Mouse (Mus musculus) spleen, adult 18-20 months (tissue): Measurements from ENCODE around the gene Sesn1.
"Not testable (repeated sequence)": the region's sequence is repeated elsewhere in the genome, so short reads cannot be mapped to it uniquely, and the experiment has no call there.

Source experiments
- DNase-seq, 2 experiments: peaks; one replicate each; pipeline ENCODE4 v3.0.0; 2022; ENCODE audit warnings: mixed read lengths in 2 of 2

The Sesn1 gene

GRCm38 (mm10) chr10:41809771-41810563 is at the start of gene Sesn1, which contains the start of gene Cep57l1:
TSS of gene Sesn1 (plus strand) at chr10:41809935.
TSS of gene Cep57l1 (minus strand) at chr10:41809871.
- peak; percentile 82 to 90 for DNase-seq

GRCm38 (mm10) chr10:41760866-41761265 is 48.9 kb upstream of the Sesn1 start:
- DNase-seq, result no peak

GRCm38 (mm10) chr10:41763741-41764385 is 45.9 kb upstream of the Sesn1 start:
- DNase-seq, result no peak

- DNase-seq, result no peak
Observed at GRCm38 (mm10) chr10:41765586-41765985, 44.1 kb upstream of the Sesn1 start.

GRCm38 (mm10) chr10:41766280-41766679 is 43.5 kb upstream of the Sesn1 start:
- DNase-seq, result no peak

- DNase-seq, result no peak
Observed at GRCm38 (mm10) chr10:41767254-41767653, 42.5 kb upstream of the Sesn1 start.

- no peak for DNase-seq
Observed at GRCm38 (mm10) chr10:41792375-41792774, 17.4 kb upstream of the Sesn1 start.

- no peak for DNase-seq
Observed at GRCm38 (mm10) chr10:41797253-41797652, 12.5 kb upstream of the Sesn1 start.

GRCm38 (mm10) chr10:41803467-41803866 is 6.3 kb upstream of the Sesn1 start:
- DNase-seq, result no peak

GRCm38 (mm10) chr10:41804711-41805110 is 5.0 kb upstream of the Sesn1 start:
- no peak for DNase-seq

GRCm38 (mm10) chr10:41805729-41806355 is 3.9 kb upstream of the Sesn1 start:
- no peak for DNase-seq

- DNase-seq, result peak; percentile 68 to 78
Observed at GRCm38 (mm10) chr10:41809080-41809770, 510 bp upstream of the Sesn1 start.

GRCm38 (mm10) chr10:41810564-41811455 is 1.1 kb downstream of the Sesn1 start:
- DNase-seq, result no peak

GRCm38 (mm10) chr10:41812566-41812965 is 2.8 kb downstream of the Sesn1 start:
- no peak for DNase-seq

GRCm38 (mm10) chr10:41814305-41814853 is 4.6 kb downstream of the Sesn1 start:
- DNase-seq, result no peak

- no peak for DNase-seq
Observed at GRCm38 (mm10) chr10:41816516-41816915, 6.8 kb downstream of the Sesn1 start.

- no peak for DNase-seq
Observed at GRCm38 (mm10) chr10:41818036-41818732, 8.4 kb downstream of the Sesn1 start.

- DNase-seq, result not testable (repeated sequence)
Observed at GRCm38 (mm10) chr10:41818733-41819070, 9.0 kb downstream of the Sesn1 start.

- DNase-seq, result no peak
Observed at GRCm38 (mm10) chr10:41819307-41819706, 9.6 kb downstream of the Sesn1 start.

- no peak for DNase-seq
Observed at GRCm38 (mm10) chr10:41820401-41820800, 10.7 kb downstream of the Sesn1 start.

GRCm38 (mm10) chr10:41821171-41821570 is 11.4 kb downstream of the Sesn1 start:
- DNase-seq, result no peak
